Mouse (Mus musculus): Measurements from ENCODE around the gene Galnt2.

The Galnt2 gene

GRCm38 (mm10) chr8:124193992-124194391 lies 37.2 kb upstream of the Galnt2 start:
- Histone ChIP-seq H3K36me3 (ENCODE audit: insufficient read depth, low read length) (no peaks in the 10 kb centered on the region), H3K9me3 (ENCODE audit: low read length) (no peaks in the 10 kb centered on the region), H3K4me3 (replicated peaks; ENCODE audit: low read length) (no peak overlapping the region), H3K4me1 (replicated peaks; ENCODE audit: low read depth, low read length) (peaks cover 31% of the 10 kb centered on the region), H3K27me3 (ENCODE audit: insufficient read depth, low read length) (peaks cover 3% of the 10 kb centered on the region; the same call in 1 of the 2 replicates)
- TF ChIP-seq NANOG (IDR thresholded peaks at IDR 0.05; ENCODE audit: borderline replicate concordance, low read length) (no peak), POU5F1 (IDR thresholded peaks at IDR 0.05; ENCODE audit: borderline replicate concordance, low read length) (no peak), CTCF (conservative IDR thresholded peaks at IDR 0.05; ENCODE audit: low read length) (no peak)

DNA sequence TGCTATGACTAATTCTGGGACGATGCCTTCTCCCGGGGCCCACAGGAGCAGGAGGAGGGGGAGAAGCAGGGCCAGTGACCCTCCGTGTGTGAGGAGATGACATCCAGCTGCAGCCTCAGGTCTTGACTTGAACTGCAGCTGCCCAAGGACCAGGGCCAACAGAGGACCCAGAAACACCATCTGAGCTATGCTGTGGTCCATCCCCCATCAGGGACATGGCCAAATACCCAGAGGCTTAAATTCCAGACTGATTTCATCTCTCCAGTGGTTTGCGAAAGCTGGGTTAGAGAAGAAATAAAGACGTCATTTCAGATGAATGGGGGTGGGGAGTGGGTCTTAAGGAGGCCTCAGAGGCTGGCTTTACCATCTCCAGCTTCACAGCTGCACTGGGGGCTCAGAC lies 35.0 kb upstream of the Galnt2 start:
- TF ChIP-seq NANOG (IDR thresholded peaks at IDR 0.05; ENCODE audit: borderline replicate concordance, low read length) (no peak), POU5F1 (IDR thresholded peaks at IDR 0.05; ENCODE audit: borderline replicate concordance, low read length) (no peak), CTCF (conservative IDR thresholded peaks at IDR 0.05; ENCODE audit: low read length) (no peak)
- Histone ChIP-seq H3K9me3 (ENCODE audit: low read length) (no peaks in the 10 kb centered on the region), H3K27me3 (ENCODE audit: insufficient read depth, low read length) (peaks cover 10% of the 10 kb centered on the region)

DNA sequence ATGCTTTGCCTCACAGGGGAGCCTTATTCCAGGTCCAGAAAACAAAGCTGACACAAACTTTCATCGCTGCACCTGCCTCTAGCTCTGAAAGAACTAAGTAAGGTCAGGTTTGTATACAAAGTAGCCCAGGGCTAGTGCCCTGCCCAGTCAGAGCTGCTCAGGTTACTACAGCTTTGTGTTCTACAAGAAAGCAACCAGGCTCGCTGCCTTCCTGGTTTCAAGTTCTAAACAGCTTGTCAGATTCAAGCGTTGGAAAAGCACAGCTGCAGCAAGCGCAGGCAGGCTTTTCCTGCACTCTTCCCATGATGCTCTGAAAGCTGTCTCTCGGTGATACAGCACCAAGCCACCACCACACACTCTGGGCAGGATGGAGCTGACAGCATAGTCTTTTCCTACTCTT lies 34.4 kb upstream of the Galnt2 start:
- H3K9me3 ChIP-seq (ENCODE audit: low read length): no peaks in the 10 kb centered on the region
- H3K4me3 ChIP-seq (replicated peaks; ENCODE audit: low read length): no peak overlapping the region; the same call in 1 of the 2 replicates
- TF ChIP-seq POU5F1 (IDR thresholded peaks at IDR 0.05; ENCODE audit: borderline replicate concordance, low read length) (no peak), NANOG (IDR thresholded peaks at IDR 0.05; ENCODE audit: borderline replicate concordance, low read length) (no peak), CTCF (conservative IDR thresholded peaks at IDR 0.05; ENCODE audit: low read length) (no peak)
- peaks cover 16% of the 10 kb centered on the region for H3K27me3 ChIP-seq (ENCODE audit: insufficient read depth, low read length)
- H3K4me1 ChIP-seq (replicated peaks; ENCODE audit: low read depth, low read length): peaks cover 37% of the 10 kb centered on the region
- no peaks in the 10 kb centered on the region for H3K36me3 ChIP-seq (ENCODE audit: insufficient read depth, low read length)

More for the DNA sequence above, 35.0 kb upstream of the Galnt2 start:
- peaks cover 37% of the 10 kb centered on the region for H3K4me1 ChIP-seq (replicated peaks; ENCODE audit: low read depth, low read length)
- no peak overlapping the region for H3K4me3 ChIP-seq (replicated peaks; ENCODE audit: low read length)
- H3K36me3 ChIP-seq (ENCODE audit: insufficient read depth, low read length): no peaks in the 10 kb centered on the region

- TF ChIP-seq NANOG (IDR thresholded peaks at IDR 0.05; ENCODE audit: borderline replicate concordance, low read length) (peak; percentile 72), CTCF (conservative IDR thresholded peaks at IDR 0.05; ENCODE audit: low read length) (no peak), POU5F1 (IDR thresholded peaks at IDR 0.05; ENCODE audit: borderline replicate concordance, low read length) (peak; percentile 81)
- no peaks in the 10 kb centered on the region for H3K9me3 ChIP-seq (ENCODE audit: low read length)
- H3K4me1 ChIP-seq (replicated peaks; ENCODE audit: low read depth, low read length): peaks cover 37% of the 10 kb centered on the region
- peaks cover 19% of the 10 kb centered on the region for H3K27me3 ChIP-seq (ENCODE audit: insufficient read depth, low read length)
- no peak overlapping the region for H3K4me3 ChIP-seq (replicated peaks; ENCODE audit: low read length)
- no peaks in the 10 kb centered on the region for H3K36me3 ChIP-seq (ENCODE audit: insufficient read depth, low read length)
Observed at GRCm38 (mm10) chr8:124198230-124198629, 33.0 kb upstream of the Galnt2 start.

GRCm38 (mm10) chr8:124200400-124200799 lies 30.8 kb upstream of the Galnt2 start:
- H3K27me3 ChIP-seq (ENCODE audit: insufficient read depth, low read length): peaks cover 30% of the 10 kb centered on the region
- H3K36me3 ChIP-seq (ENCODE audit: insufficient read depth, low read length): no peaks in the 10 kb centered on the region
- peaks cover 37% of the 10 kb centered on the region for H3K4me1 ChIP-seq (replicated peaks; ENCODE audit: low read depth, low read length)
- no peak overlapping the region for H3K4me3 ChIP-seq (replicated peaks; ENCODE audit: low read length)
- TF ChIP-seq POU5F1 (IDR thresholded peaks at IDR 0.05; ENCODE audit: borderline replicate concordance, low read length) (no peak), NANOG (IDR thresholded peaks at IDR 0.05; ENCODE audit: borderline replicate concordance, low read length) (no peak), CTCF (conservative IDR thresholded peaks at IDR 0.05; ENCODE audit: low read length) (no peak)
- peaks cover 7% of the 10 kb centered on the region for H3K9me3 ChIP-seq (ENCODE audit: low read length)

DNA sequence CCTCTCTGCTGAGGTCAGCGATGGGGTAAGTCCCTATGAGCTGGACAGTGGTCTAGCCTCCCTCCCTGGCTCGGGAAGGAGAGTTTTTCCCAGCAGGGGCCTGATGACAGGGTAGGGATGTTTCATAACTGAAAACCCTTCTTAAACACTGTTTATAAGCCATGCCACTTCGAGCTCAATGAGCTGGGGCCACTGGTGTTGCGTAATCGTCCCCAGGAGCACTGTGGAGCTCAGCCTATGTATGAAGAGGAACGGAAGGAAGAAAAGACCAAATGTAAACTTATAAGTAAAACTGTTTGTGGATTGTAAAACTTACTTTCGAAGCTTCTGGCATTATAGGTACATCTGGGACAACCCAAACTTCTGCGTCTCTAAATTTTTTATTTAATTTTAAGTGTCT lies 29.5 kb upstream of the Galnt2 start:
- Histone ChIP-seq H3K27me3 (ENCODE audit: insufficient read depth, low read length) (peaks cover 30% of the 10 kb centered on the region), H3K4me1 (replicated peaks; ENCODE audit: low read depth, low read length) (peaks cover 28% of the 10 kb centered on the region), H3K9me3 (ENCODE audit: low read length) (peaks cover 7% of the 10 kb centered on the region), H3K36me3 (ENCODE audit: insufficient read depth, low read length) (no peaks in the 10 kb centered on the region), H3K4me3 (replicated peaks; ENCODE audit: low read length) (no peak overlapping the region)
- TF ChIP-seq CTCF (conservative IDR thresholded peaks at IDR 0.05; ENCODE audit: low read length) (no peak), POU5F1 (IDR thresholded peaks at IDR 0.05; ENCODE audit: borderline replicate concordance, low read length) (no peak), NANOG (IDR thresholded peaks at IDR 0.05; ENCODE audit: borderline replicate concordance, low read length) (no peak)

GRCm38 (mm10) chr8:124202895-124203294 lies 28.3 kb upstream of the Galnt2 start:
- H3K9me3 ChIP-seq (ENCODE audit: low read length): peaks cover 7% of the 10 kb centered on the region
- peaks cover 30% of the 10 kb centered on the region for H3K27me3 ChIP-seq (ENCODE audit: insufficient read depth, low read length)
- H3K4me3 ChIP-seq (replicated peaks; ENCODE audit: low read length): no peak overlapping the region
- no peak for TF ChIP-seq CTCF (conservative IDR thresholded peaks at IDR 0.05; ENCODE audit: low read length)
- TF ChIP-seq POU5F1 (IDR thresholded peaks at IDR 0.05; ENCODE audit: borderline replicate concordance, low read length): no peak
- no peak for TF ChIP-seq NANOG (IDR thresholded peaks at IDR 0.05; ENCODE audit: borderline replicate concordance, low read length)
- H3K36me3 ChIP-seq (ENCODE audit: insufficient read depth, low read length): no peaks in the 10 kb centered on the region
- H3K4me1 ChIP-seq (replicated peaks; ENCODE audit: low read depth, low read length): peaks cover 16% of the 10 kb centered on the region

GRCm38 (mm10) chr8:124204001-124204601 lies 27.1 kb upstream of the Galnt2 start:
- no peak for TF ChIP-seq CTCF (conservative IDR thresholded peaks at IDR 0.05; ENCODE audit: low read length)
- TF ChIP-seq POU5F1 (IDR thresholded peaks at IDR 0.05; ENCODE audit: borderline replicate concordance, low read length): no peak
- no peak for TF ChIP-seq NANOG (IDR thresholded peaks at IDR 0.05; ENCODE audit: borderline replicate concordance, low read length)
- Histone ChIP-seq H3K27me3 (ENCODE audit: insufficient read depth, low read length) (peaks cover 30% of the 10 kb centered on the region), H3K36me3 (ENCODE audit: insufficient read depth, low read length) (no peaks in the 10 kb centered on the region), H3K4me3 (replicated peaks; ENCODE audit: low read length) (no peak overlapping the region), H3K9me3 (ENCODE audit: low read length) (peaks cover 7% of the 10 kb centered on the region), H3K4me1 (replicated peaks; ENCODE audit: low read depth, low read length) (peaks cover 4% of the 10 kb centered on the region)

- TF ChIP-seq CTCF (conservative IDR thresholded peaks at IDR 0.05; ENCODE audit: low read length): no peak
- TF ChIP-seq POU5F1 (IDR thresholded peaks at IDR 0.05; ENCODE audit: borderline replicate concordance, low read length): no peak
- no peak for TF ChIP-seq NANOG (IDR thresholded peaks at IDR 0.05; ENCODE audit: borderline replicate concordance, low read length)
- peaks cover 32% of the 10 kb centered on the region for H3K4me1 ChIP-seq (replicated peaks; ENCODE audit: low read depth, low read length)
- no peaks in the 10 kb centered on the region for H3K9me3 ChIP-seq (ENCODE audit: low read length)
Observed at GRCm38 (mm10) chr8:124212148-124212547, 19.0 kb upstream of the Galnt2 start.

More at GRCm38 (mm10) chr8:124212148-124212547, 19.0 kb upstream of the Galnt2 start:
- H3K36me3 ChIP-seq (ENCODE audit: insufficient read depth, low read length): no peaks in the 10 kb centered on the region
- H3K4me3 ChIP-seq (replicated peaks; ENCODE audit: low read length): no peak overlapping the region
- H3K27me3 ChIP-seq (ENCODE audit: insufficient read depth, low read length): no peaks in the 10 kb centered on the region; the same call in 1 of the 2 replicates
